Mouse (Mus musculus): Measurements from ENCODE around the gene Lypd6.

GRCm38 (mm10) chr2:50044871-50045470 is 21.3 kb upstream of the Lypd6 start:
- TF ChIP-seq CTCF (IDR thresholded peaks at IDR 0.05; ENCODE audit: low read depth) = no peak
- no peak for TF ChIP-seq EP300 (optimal IDR thresholded peaks at IDR 0.05)
